Mouse (Mus musculus) liver, postnatal 0 days (tissue): Measurements from ENCODE around the gene Mef2a. TPM values are rescaled to one million over a fixed set of nuclear protein-coding genes. Genes with fewer than 3 reads are reported as not detected.

ENCODE experiments used
- ATAC-seq: fragments of 200-750 bp; cut with Nextera tagmentation; 2 replicates; pipeline ENCODE4 v1.8.0; 2017; ENCODE audit warnings: mild to moderate bottlenecking, moderate library complexity
- DNase-seq: peaks from one replicate; pipeline ENCODE4 v3.0.0-alpha.2; 2016
- H3K27ac ChIP-seq: fragments of 300-500 bp; sonication (generic); 2 replicates; pipeline ENCODE4 v1.5.1; 2014; ENCODE audit warnings: antibody characterized with exemption, moderate library complexity, mild to moderate bottlenecking, low read depth
- H3K27me3 ChIP-seq: fragments of 300-500 bp; sonication (generic); 2 replicates; pipeline ENCODE4 v1.6.1; 2014; ENCODE audit warnings: low read length, control low read depth, mixed read lengths; ENCODE audit not compliant: insufficient read depth
- H3K36me3 ChIP-seq: fragments of 300-500 bp; sonication (generic); replicated peaks from 2 replicates; pipeline ENCODE4 v1.6.1; 2014; ENCODE audit warnings: mild to moderate bottlenecking, control low read depth, low read length, moderate library complexity, mixed read lengths; ENCODE audit not compliant: insufficient read depth
- H3K4me1 ChIP-seq: fragments of 300-500 bp; sonication (generic); 2 replicates; pipeline ENCODE4 v1.6.1; 2014; ENCODE audit warnings: antibody characterized with exemption, mild to moderate bottlenecking, control low read depth; ENCODE audit not compliant: insufficient read depth
- H3K4me2 ChIP-seq: fragments of 300-500 bp; sonication (generic); 2 replicates; pipeline ENCODE4 v1.6.1; 2014; ENCODE audit warnings: low read depth, mild to moderate bottlenecking, low read length, moderate library complexity, mixed read lengths
- H3K4me3 ChIP-seq: fragments of 300-500 bp; sonication (generic); 2 replicates; pipeline ENCODE4 v1.5.1; 2014; ENCODE audit warnings: low read depth, low read length
- H3K9ac ChIP-seq: fragments of 300-500 bp; sonication (generic); replicated peaks from 2 replicates; pipeline ENCODE4 v1.6.1; 2014; ENCODE audit warnings: mild to moderate bottlenecking, moderate library complexity
- H3K9me3 ChIP-seq: fragments of 300-500 bp; sonication (generic); 2 replicates; pipeline ENCODE4 v1.6.1; 2016; ENCODE audit warnings: mild to moderate bottlenecking, control low read depth, low read length, mixed read lengths
- CTCF ChIP-seq: sonication (generic); IDR thresholded peaks from 2 replicates; pipeline ENCODE4 v1.5.1; 2016; ENCODE audit warnings: antibody characterized with exemption, low read depth
- EP300 ChIP-seq: IDR thresholded peaks from 2 replicates; pipeline ENCODE4 v1.6.1; 2016; ENCODE audit warnings: antibody characterized with exemption, low read depth, mild to moderate bottlenecking
- WGBS: fragments of 180-500 bp; shearing (Covaris S2); extraction: QIAGEN DNeasy Blood & Tissue Kit; methylation state at CpG from one replicate; pipeline ENCODE4 v1.1.7; 2014; ENCODE audit not compliant: insufficient replicate concordance; 5-methylcytosine and 5-hydroxymethylcytosine counted together
- polyA plus RNA-seq: library from polyadenylated mRNA; unstranded; fragments of >200 nt; fragmentation: Nextera tagmentation; extraction: Ambion mirVana; gene quantifications from 2 replicates; pipeline ENCODE4 v1.2.1, GENCODE M21; 2015

The Mef2a gene
- polyA plus RNA-seq, 1 experiment from 2014 or later: 10.7 TPM

GRCm38 (mm10) chr7:67232504-67232903, 140.2 kb downstream of the Mef2a start:
- H3K4me3 ChIP-seq: no peak overlapping the region
- peaks cover 35% of the 10 kb centered on the region for H3K36me3 ChIP-seq
- no peaks in the 10 kb centered on the region for H3K9me3 ChIP-seq
- no peak for TF ChIP-seq CTCF
- TF ChIP-seq EP300: no peak
- no peak for ATAC-seq
- no peak for DNase-seq
- no peak overlapping the region for H3K9ac ChIP-seq
- H3K4me2 ChIP-seq: no peak overlapping the region
- 88% methylated on average over 14 of the region's 14 CpGs for WGBS
- no peak overlapping the region for H3K27ac ChIP-seq
- no peaks in the 10 kb centered on the region for H3K4me1 ChIP-seq
- H3K27me3 ChIP-seq: no peaks in the 10 kb centered on the region

GRCm38 (mm10) chr7:67230640-67231140, 142.0 kb downstream of the Mef2a start:
- ATAC-seq: no peak
- H3K4me1 ChIP-seq: no peaks in the 10 kb centered on the region
- H3K36me3 ChIP-seq: peaks cover 24% of the 10 kb centered on the region
- H3K4me2 ChIP-seq: no peak overlapping the region
- 81% methylated on average over 3 of the region's 3 CpGs for WGBS
- DNase-seq: peak; percentile 5
- no peaks in the 10 kb centered on the region for H3K27me3 ChIP-seq
- no peak overlapping the region for H3K4me3 ChIP-seq
- no peak overlapping the region for H3K9ac ChIP-seq
- H3K27ac ChIP-seq: no peak overlapping the region
- TF ChIP-seq CTCF: no peak
- no peak for TF ChIP-seq EP300
- H3K9me3 ChIP-seq: no peaks in the 10 kb centered on the region

- 83% methylated on average over 3 of the region's 3 CpGs for WGBS
- Histone ChIP-seq H3K4me2 (no peak overlapping the region), H3K27me3 (no peaks in the 10 kb centered on the region), H3K36me3 (peaks cover 20% of the 10 kb centered on the region), H3K9me3 (no peaks in the 10 kb centered on the region), H3K9ac (no peak overlapping the region), H3K4me1 (no peaks in the 10 kb centered on the region), H3K4me3 (no peak overlapping the region), H3K27ac (no peak overlapping the region)
- DNase-seq (peak; percentile 8), ATAC-seq (no peak)
- TF ChIP-seq CTCF (no peak), EP300 (no peak)
Measured at GRCm38 (mm10) chr7:67230221-67230620, 142.4 kb downstream of the Mef2a start.

- TF ChIP-seq CTCF (no peak), EP300 (no peak)
- Histone ChIP-seq H3K9ac (no peak overlapping the region), H3K4me3 (no peak overlapping the region), H3K36me3 (peaks cover 15% of the 10 kb centered on the region), H3K9me3 (no peaks in the 10 kb centered on the region), H3K27me3 (no peaks in the 10 kb centered on the region), H3K4me1 (no peaks in the 10 kb centered on the region), H3K4me2 (no peak overlapping the region), H3K27ac (no peak overlapping the region)
- WGBS: 80% methylated on average over 3 of the region's 3 CpGs
- DNase-seq (peak; percentile 7), ATAC-seq (no peak)
Measured at GRCm38 (mm10) chr7:67229701-67230100, 143.0 kb downstream of the Mef2a start.

- Histone ChIP-seq H3K36me3 (peaks cover 9% of the 10 kb centered on the region), H3K9me3 (no peaks in the 10 kb centered on the region), H3K9ac (no peak overlapping the region), H3K4me1 (no peaks in the 10 kb centered on the region), H3K27me3 (no peaks in the 10 kb centered on the region), H3K4me3 (no peak overlapping the region), H3K27ac (no peak overlapping the region), H3K4me2 (no peak overlapping the region)
- WGBS: 73% methylated on average over 5 of the region's 5 CpGs
- peak; percentile 79 for ATAC-seq
- TF ChIP-seq EP300 (no peak), CTCF (peak; percentile 83)
- peak; percentile 64 for DNase-seq
Measured at GRCm38 (mm10) chr7:67228891-67229602, 143.6 kb downstream of the Mef2a start.

GRCm38 (mm10) chr7:67228390-67228789, 144.3 kb downstream of the Mef2a start:
- Histone ChIP-seq H3K27me3 (no peaks in the 10 kb centered on the region), H3K4me1 (peaks cover 3% of the 10 kb centered on the region), H3K27ac (no peak overlapping the region), H3K4me3 (no peak overlapping the region), H3K9ac (no peak overlapping the region), H3K36me3 (peaks cover 9% of the 10 kb centered on the region), H3K4me2 (no peak overlapping the region), H3K9me3 (no peaks in the 10 kb centered on the region)
- 73% methylated on average over 3 of the region's 3 CpGs for WGBS
- TF ChIP-seq CTCF (no peak), EP300 (no peak)
- no peak for ATAC-seq
- no peak for DNase-seq
